Mouse (Mus musculus): ENCODE data around the gene Eps8l1.

DNA sequence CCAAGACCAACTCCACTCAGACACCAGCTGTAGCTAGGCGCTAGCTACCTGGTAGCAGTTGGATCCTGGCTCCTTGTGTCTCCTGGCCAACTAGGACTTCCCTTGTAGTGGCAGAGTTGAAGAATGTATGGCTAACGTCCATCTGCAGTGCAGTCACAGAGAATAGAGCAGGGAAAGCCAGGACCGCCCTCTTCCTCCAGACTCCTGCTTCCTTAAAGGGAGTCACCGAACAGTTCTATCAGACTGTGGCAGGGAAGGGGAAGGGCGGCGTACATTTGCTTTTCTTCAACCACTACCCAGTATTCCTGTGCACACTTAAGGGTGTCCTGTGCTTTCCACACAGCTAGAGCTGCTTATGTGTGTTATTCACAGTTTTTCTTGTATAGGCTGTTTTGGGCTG lies 30.8 kb downstream of the Eps8l1 start:
- TF ChIP-seq SMC3 (IDR thresholded peaks at IDR 0.05; ENCODE audit: low read depth, low read length), result no peak
- TF ChIP-seq POLR2A (IDR thresholded peaks at IDR 0.05; ENCODE audit: control insufficient read depth in 1 of 2, insufficient read depth in 1 of 2, low read depth in 1 of 2, low read length in 2 of 2, poor library complexity in 1 of 2), result no peak
- TF ChIP-seq UBTF (IDR thresholded peaks at IDR 0.05; ENCODE audit: borderline replicate concordance, insufficient read depth, low read depth, low read length), result no peak
- no peak for TF ChIP-seq CTCF (IDR thresholded peaks at IDR 0.05 in 2 of 3, conservative IDR thresholded peaks at IDR 0.05 in 1 of 3; ENCODE audit: control insufficient read depth in 1 of 3, insufficient read depth in 1 of 3, low read depth in 2 of 3, low read length in 3 of 3, poor library complexity in 1 of 3, severe bottlenecking in 1 of 3)
- no peak for TF ChIP-seq TAL1 (IDR thresholded peaks at IDR 0.05; ENCODE audit: low read length)
- no peak for TF ChIP-seq MXI1 (IDR thresholded peaks at IDR 0.05; ENCODE audit: low read depth, low read length)
- TF ChIP-seq EP300 (IDR thresholded peaks at IDR 0.05; ENCODE audit: low read depth in 1 of 2, low read length in 2 of 2), result no peak
- no peak for TF ChIP-seq POLR2AphosphoS5 (IDR thresholded peaks at IDR 0.05; ENCODE audit: borderline replicate concordance, low read depth, low read length)
- no peak for TF ChIP-seq ZC3H11A (IDR thresholded peaks at IDR 0.05; ENCODE audit: low read depth, low read length)
- no peak for TF ChIP-seq NELFE (IDR thresholded peaks at IDR 0.05; ENCODE audit: low read depth, low read length)
- no peak for TF ChIP-seq GATA1 (IDR thresholded peaks at IDR 0.05; ENCODE audit: low read depth, low read length)
- no peak for TF ChIP-seq MAFK (IDR thresholded peaks at IDR 0.05; ENCODE audit: borderline replicate concordance, low read depth, low read length)
- TF ChIP-seq MAX (IDR thresholded peaks at IDR 0.05; ENCODE audit: low read length), result no peak
- TF ChIP-seq MYC (IDR thresholded peaks at IDR 0.05; ENCODE audit: low read depth, low read length), result no peak

Data from MEL (cell line).